In the genomic region with DNA sequence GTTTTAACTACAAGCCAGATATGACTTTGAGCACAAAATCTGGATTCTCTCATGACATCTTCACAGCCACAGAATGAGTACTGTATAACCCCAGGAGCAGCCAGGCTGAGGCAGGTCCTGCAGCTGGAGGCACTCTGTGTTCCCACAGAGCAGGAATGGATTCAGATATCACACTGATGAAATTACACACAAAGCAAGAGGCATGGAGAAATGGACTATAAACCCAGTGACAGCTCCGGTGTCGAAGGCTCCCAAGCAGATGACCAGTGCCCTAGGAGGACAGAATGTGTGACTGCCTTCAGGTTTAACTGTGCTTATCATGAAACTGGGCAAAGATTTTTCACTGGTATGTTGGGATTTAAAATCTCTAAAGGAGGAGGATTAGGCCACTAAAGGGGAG, we compare ENCODE assay signal across 17 mouse cellular contexts.
"Had no signal": no experiment of that assay in that cellular context is flagged by ENCODE, and none has a peak within 500 bp of the region (broad histone marks: within the 10 kb centered on the region; RNA-seq: fewer than 3 reads in every experiment).

No protein-coding gene starts in this region.

- H3K4me3 ChIP-seq: lung, embryonic 15.5 days; megakaryocyte, embryonic 14.5 days; midbrain, embryonic 13.5 days; midbrain, embryonic 15.5 days; neural tube, embryonic 12.5 days; stomach, embryonic 15.5 days had no signal

- H3K27ac ChIP-seq: lung, embryonic 15.5 days; macrophage; midbrain, embryonic 13.5 days; midbrain, embryonic 15.5 days; neural tube, embryonic 12.5 days; stomach, embryonic 15.5 days; stomach, postnatal 0 days had no signal

- DNase-seq: liver, postnatal 0 days; lung, adult 2 months; lung, postnatal 14 days; lung, postnatal 36 days; right cerebral cortex, postnatal 14 days; right cerebral cortex, postnatal 4 days; thymus, adult 2 months; thymus, postnatal 25 days; thymus, postnatal 4 days had no signal
